Mouse (Mus musculus): ENCODE measurements around the gene Aqp3. TPM values are rescaled to one million over a fixed set of nuclear protein-coding genes. Genes with fewer than 3 reads are reported as not detected.

Gene Aqp3
- polyA plus RNA-seq, 1 experiment from 2014 or later = 2.9 TPM

DNA sequence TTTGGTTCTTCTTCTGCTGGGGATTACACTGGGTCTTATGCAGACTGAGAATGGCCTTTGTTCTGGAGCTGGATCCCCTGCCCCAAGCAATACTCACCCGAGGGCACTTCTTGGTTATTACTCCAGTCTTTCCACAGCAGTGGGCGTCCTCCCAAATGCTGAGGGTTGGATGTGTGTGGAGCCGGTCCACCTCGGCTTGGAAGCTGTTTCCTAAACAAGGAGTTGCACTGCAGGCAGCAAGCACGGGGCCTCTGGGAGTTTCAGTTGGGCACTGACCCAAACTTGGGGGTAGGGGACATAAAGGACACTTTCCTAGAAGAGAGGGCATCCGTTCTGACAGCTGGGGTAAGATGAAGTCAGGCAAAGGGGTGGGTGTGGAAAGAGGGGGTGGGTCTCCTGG lies 23.5 kb downstream of the Aqp3 start:
- no peaks in the 10 kb centered on the region for H3K27me3 ChIP-seq (replicated peaks; ENCODE audit: low read depth, poor library complexity, severe bottlenecking)
- H3K9me3 ChIP-seq = no peaks in the 10 kb centered on the region
- no peak for DNase-seq (ENCODE audit: low spot score)
- H3K4me1 ChIP-seq = no peaks in the 10 kb centered on the region
- H3K27ac ChIP-seq (replicated peaks) = no peak overlapping the region
- H3K4me3 ChIP-seq = no peak overlapping the region
- 76% methylated on average over 6 of the region's 6 CpGs for WGBS
- H3K36me3 ChIP-seq (replicated peaks) = no peaks in the 10 kb centered on the region

GRCm38 (mm10) chr4:41073008-41073817 lies 24.8 kb downstream of the Aqp3 start:
- no peaks in the 10 kb centered on the region for H3K4me1 ChIP-seq
- H3K27me3 ChIP-seq (replicated peaks; ENCODE audit: low read depth, poor library complexity, severe bottlenecking) = no peaks in the 10 kb centered on the region
- no peaks in the 10 kb centered on the region for H3K9me3 ChIP-seq
- no peaks in the 10 kb centered on the region for H3K36me3 ChIP-seq (replicated peaks)
- no peak overlapping the region for H3K4me3 ChIP-seq
- WGBS = 79% methylated on average over 12 of the region's 12 CpGs
- DNase-seq (ENCODE audit: low spot score) = no peak
- H3K27ac ChIP-seq (replicated peaks) = no peak overlapping the region

GRCm38 (mm10) chr4:41071500-41072429 lies 26.2 kb downstream of the Aqp3 start:
- no peaks in the 10 kb centered on the region for H3K27me3 ChIP-seq (replicated peaks; ENCODE audit: low read depth, poor library complexity, severe bottlenecking)
- no peaks in the 10 kb centered on the region for H3K4me1 ChIP-seq
- no peaks in the 10 kb centered on the region for H3K36me3 ChIP-seq (replicated peaks)
- no peak overlapping the region for H3K4me3 ChIP-seq
- no peak for DNase-seq (ENCODE audit: low spot score)
- WGBS = 85% methylated on average over 14 of the region's 14 CpGs
- H3K9me3 ChIP-seq = no peaks in the 10 kb centered on the region
- no peak overlapping the region for H3K27ac ChIP-seq (replicated peaks)

DNA sequence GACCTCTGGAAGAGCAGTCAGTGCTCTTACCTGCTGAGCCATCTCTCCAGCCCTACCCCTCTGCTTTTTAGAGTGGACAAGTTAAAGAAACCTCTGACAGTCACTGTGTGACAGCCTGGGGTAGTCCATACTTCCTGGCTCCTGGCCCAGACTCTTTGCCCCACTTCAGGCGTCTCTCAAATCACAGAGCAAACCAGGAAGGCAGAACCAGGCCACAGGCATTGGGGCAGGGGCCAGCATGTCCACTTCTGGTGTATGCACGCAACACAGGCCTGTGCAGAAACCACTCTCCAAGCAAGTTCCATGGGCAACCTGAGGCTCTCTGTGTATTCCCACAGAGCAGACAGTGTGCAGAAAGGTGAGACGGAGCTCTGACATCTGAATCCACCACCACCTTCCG lies 32.8 kb downstream of the Aqp3 start:
- Histone ChIP-seq H3K9me3 (no peaks in the 10 kb centered on the region), H3K27me3 (replicated peaks; ENCODE audit: low read depth, poor library complexity, severe bottlenecking) (peaks cover 4% of the 10 kb centered on the region; the same call in 1 of the 2 replicates), H3K36me3 (replicated peaks) (no peaks in the 10 kb centered on the region), H3K4me3 (no peak overlapping the region), H3K4me1 (peaks cover 14% of the 10 kb centered on the region; the same call in 1 of the 2 replicates), H3K27ac (replicated peaks) (no peak overlapping the region)
- 89% methylated on average over 4 of the region's 4 CpGs for whole genome bisulfite sequencing
- no peak for DNase-seq (ENCODE audit: low spot score)

DNA sequence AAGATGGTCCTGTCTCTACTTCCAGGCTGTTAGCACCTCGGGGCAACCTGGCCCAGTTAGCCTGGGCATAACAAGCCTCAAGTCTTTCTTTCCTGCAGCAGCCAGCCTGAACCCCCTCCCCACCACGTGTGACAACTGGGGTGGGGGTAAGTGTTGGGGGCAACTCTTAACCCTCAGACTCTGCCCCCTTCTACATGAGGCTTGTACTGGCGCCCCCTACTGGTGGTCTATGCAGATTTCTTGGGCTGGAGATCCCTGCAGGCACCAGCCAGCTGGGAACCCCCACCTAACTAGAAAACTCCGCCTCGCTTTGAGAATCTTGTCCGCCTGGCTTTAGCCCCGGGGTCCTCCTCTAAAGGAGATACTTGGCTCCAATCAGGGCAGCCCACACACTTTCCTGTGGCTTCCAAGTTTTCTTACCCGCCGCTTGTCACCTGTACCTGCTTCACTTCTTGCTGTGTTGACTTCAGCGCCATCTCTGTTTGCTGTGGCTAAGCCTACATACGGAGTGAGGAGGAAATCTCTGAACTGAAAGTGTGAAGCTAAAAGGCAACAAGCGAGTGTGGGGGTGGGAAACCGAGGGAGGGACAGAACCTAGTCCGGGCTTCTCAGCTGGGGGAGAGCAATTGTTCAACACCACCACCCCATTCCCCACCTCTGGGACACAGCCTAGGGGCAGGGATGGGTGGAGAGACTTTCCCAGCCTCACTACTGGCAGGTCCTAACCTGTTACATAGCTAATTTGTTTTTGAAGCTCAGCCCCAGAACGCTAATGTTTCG lies 33.9 kb downstream of the Aqp3 start:
- Histone ChIP-seq H3K36me3 (replicated peaks) (no peaks in the 10 kb centered on the region), H3K4me1 (peaks cover 14% of the 10 kb centered on the region; the same call in 1 of the 2 replicates), H3K9me3 (no peaks in the 10 kb centered on the region), H3K27ac (replicated peaks) (peak overlapping the region; percentile 8; the same call in 1 of the 2 replicates), H3K4me3 (no peak overlapping the region), H3K27me3 (replicated peaks; ENCODE audit: low read depth, poor library complexity, severe bottlenecking) (peaks cover 4% of the 10 kb centered on the region; the same call in 1 of the 2 replicates)
- WGBS = 18% methylated on average over 16 of the region's 16 CpGs
- DNase-seq (ENCODE audit: low spot score) = peak; percentile 57

DNA sequence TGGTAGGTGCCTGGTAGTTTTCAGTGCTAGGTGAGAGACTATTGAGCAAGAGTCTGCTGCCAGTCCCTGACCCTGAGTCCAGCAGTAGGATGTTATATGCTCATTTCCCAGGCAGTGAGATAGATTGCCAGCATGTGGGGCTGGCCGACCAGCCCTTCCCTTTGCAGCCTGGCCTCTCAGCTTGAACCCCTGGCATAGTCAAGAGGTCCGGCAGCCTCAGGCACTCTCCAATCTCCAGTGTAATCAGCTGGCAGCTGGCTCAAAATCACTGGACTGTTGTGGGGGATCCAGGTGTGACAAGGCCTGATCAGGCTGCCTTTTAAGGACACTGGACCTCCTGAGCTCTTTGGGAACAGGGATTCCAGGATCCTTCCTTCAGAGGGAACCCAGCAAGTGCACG lies 34.6 kb downstream of the Aqp3 start:
- no peak overlapping the region for H3K4me3 ChIP-seq
- H3K27me3 ChIP-seq (replicated peaks; ENCODE audit: low read depth, poor library complexity, severe bottlenecking) = peaks cover 4% of the 10 kb centered on the region; the same call in 1 of the 2 replicates
- 53% methylated on average over 3 of the region's 3 CpGs for WGBS

GRCm38 (mm10) chr4:41057361-41057760 lies 40.6 kb downstream of the Aqp3 start:
- no peak for DNase-seq (ENCODE audit: low spot score)
- no peak overlapping the region for H3K4me3 ChIP-seq
- no peak overlapping the region for H3K27ac ChIP-seq (replicated peaks)
- 77% methylated on average over 9 of the region's 9 CpGs for WGBS
- peaks cover 7% of the 10 kb centered on the region; the same call in 1 of the 2 replicates for H3K4me1 ChIP-seq
- no peaks in the 10 kb centered on the region for H3K36me3 ChIP-seq (replicated peaks)
- H3K9me3 ChIP-seq = no peaks in the 10 kb centered on the region
- H3K27me3 ChIP-seq (replicated peaks; ENCODE audit: low read depth, poor library complexity, severe bottlenecking) = no peaks in the 10 kb centered on the region

More for the DNA sequence above, 34.6 kb downstream of the Aqp3 start:
- peaks cover 14% of the 10 kb centered on the region; the same call in 1 of the 2 replicates for H3K4me1 ChIP-seq
- DNase-seq (ENCODE audit: low spot score) = no peak
- H3K9me3 ChIP-seq = no peaks in the 10 kb centered on the region
- no peaks in the 10 kb centered on the region for H3K36me3 ChIP-seq (replicated peaks)
- peak overlapping the region; percentile 8; the same call in 1 of the 2 replicates for H3K27ac ChIP-seq (replicated peaks)

DNA sequence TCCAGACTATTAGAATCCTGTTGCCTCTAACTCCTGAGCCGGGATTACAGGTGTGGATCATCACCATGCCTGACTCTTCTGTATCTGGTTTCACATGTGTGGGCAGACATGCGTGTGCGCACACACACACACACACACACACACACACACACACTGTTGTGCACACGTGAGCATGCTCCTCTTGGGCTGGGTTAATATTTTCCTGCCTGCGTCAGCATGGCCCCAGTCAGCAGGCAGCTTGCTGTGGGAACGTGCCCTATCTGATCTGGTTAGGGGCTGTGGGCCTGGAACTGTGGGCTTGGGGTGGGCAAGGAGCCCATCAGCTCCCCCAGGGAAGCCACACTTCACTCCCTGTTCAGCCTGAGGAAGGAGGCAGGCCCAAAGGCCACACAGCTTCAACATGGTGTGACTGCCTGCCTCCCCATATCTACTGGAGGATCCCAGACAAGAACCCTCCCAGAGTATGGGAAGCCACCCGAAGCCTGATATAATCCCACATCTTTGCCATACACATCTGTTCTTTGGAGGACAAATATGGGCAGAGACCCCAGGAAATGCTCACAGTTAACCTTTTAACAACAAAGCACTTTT lies 41.1 kb downstream of the Aqp3 start:
- H3K4me3 ChIP-seq = no peak overlapping the region
- no peak overlapping the region for H3K27ac ChIP-seq (replicated peaks)
- no peaks in the 10 kb centered on the region for H3K9me3 ChIP-seq
- H3K4me1 ChIP-seq = peaks cover 7% of the 10 kb centered on the region; the same call in 1 of the 2 replicates
- DNase-seq (ENCODE audit: low spot score) = no peak
- H3K27me3 ChIP-seq (replicated peaks; ENCODE audit: low read depth, poor library complexity, severe bottlenecking) = no peaks in the 10 kb centered on the region
- WGBS = 67% methylated on average over 7 of the region's 7 CpGs
- H3K36me3 ChIP-seq (replicated peaks) = no peaks in the 10 kb centered on the region

- Histone ChIP-seq H3K27ac (replicated peaks) (no peak overlapping the region), H3K9me3 (no peaks in the 10 kb centered on the region), H3K4me1 (peaks cover 7% of the 10 kb centered on the region; the same call in 1 of the 2 replicates), H3K27me3 (replicated peaks; ENCODE audit: low read depth, poor library complexity, severe bottlenecking) (no peaks in the 10 kb centered on the region), H3K36me3 (replicated peaks) (no peaks in the 10 kb centered on the region), H3K4me3 (no peak overlapping the region)
- 22% methylated on average over 1 of the region's 1 CpGs for WGBS
- DNase-seq (ENCODE audit: low spot score) = no peak
Measured at GRCm38 (mm10) chr4:41056253-41056652, 41.7 kb downstream of the Aqp3 start.

- H3K36me3 ChIP-seq (replicated peaks) = no peaks in the 10 kb centered on the region
- no peak for DNase-seq (ENCODE audit: low spot score)
- H3K4me1 ChIP-seq = peaks cover 11% of the 10 kb centered on the region
- no peaks in the 10 kb centered on the region for H3K27me3 ChIP-seq (replicated peaks; ENCODE audit: low read depth, poor library complexity, severe bottlenecking)
- H3K4me3 ChIP-seq = no peak overlapping the region
- H3K27ac ChIP-seq (replicated peaks) = no peak overlapping the region
- H3K9me3 ChIP-seq = no peaks in the 10 kb centered on the region
- 78% methylated on average over 13 of the region's 13 CpGs for WGBS
Measured at GRCm38 (mm10) chr4:41055111-41055510, 42.9 kb downstream of the Aqp3 start.

- DNase-seq (ENCODE audit: low spot score) = no peak
- Histone ChIP-seq H3K4me1 (peaks cover 26% of the 10 kb centered on the region), H3K4me3 (no peak overlapping the region), H3K36me3 (replicated peaks) (no peaks in the 10 kb centered on the region), H3K27ac (replicated peaks) (no peak overlapping the region), H3K27me3 (replicated peaks; ENCODE audit: low read depth, poor library complexity, severe bottlenecking) (no peaks in the 10 kb centered on the region), H3K9me3 (no peaks in the 10 kb centered on the region)
- 73% methylated on average over 7 of the region's 7 CpGs for WGBS
Measured at GRCm38 (mm10) chr4:41051781-41052180, 46.2 kb downstream of the Aqp3 start.

Measured in embryonic facial prominence, embryonic 10.5 days (tissue).